Comparison of ENCODE assay signal across 8 mouse cellular contexts in the genomic region with DNA sequence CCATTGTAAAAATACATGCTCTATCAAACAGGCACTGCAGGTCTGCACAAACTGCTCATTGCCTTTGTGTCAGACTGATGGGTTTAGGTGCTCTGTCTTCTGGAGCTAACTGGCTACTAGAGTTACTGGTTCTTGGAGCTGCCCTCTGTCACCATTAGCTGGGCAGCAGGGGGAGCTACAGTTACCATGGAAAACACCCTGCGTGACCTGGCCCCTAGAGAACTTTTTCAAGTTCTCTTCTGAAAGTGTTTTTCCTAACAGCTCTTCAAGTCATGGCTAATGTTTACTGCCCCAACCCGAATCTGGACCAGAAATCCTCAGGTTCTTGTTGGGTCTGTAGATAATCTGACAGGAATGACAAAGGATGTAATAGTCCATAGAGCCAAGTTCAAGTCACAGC.
DNase-seq lines count a peak whose midpoint lies in the region; ATAC-seq and TF ChIP-seq lines count a peak whose summit lies in the region.

No protein-coding gene starts in this region.

- peak; percentile 50 for TF ChIP-seq CTCF in heart, postnatal 0 days (IDR thresholded peaks at IDR 0.05; ENCODE audit: low read depth)
- peak; percentile 68 for TF ChIP-seq CTCF in lung, postnatal 0 days (IDR thresholded peaks at IDR 0.05)

- DNase-seq in limb, embryonic 11.5 days (ENCODE audit: low spot score), result peak; percentile 56
- no peak for DNase-seq in limb, embryonic 10.5 days (ENCODE audit: low spot score)
- DNase-seq in adrenal gland, adult 18-20 months (ENCODE audit: low spot score in 2 of 2), result peak; percentile 42 to 52
- no peak for DNase-seq in heart, postnatal 0 days (ENCODE audit: low spot score)
- DNase-seq in lung, postnatal 0 days (ENCODE audit: low spot score), result peak; percentile 76
- DNase-seq in thymus, adult 18-20 months, result peak; percentile 28 to 36
- DNase-seq in cerebellum, adult 9-11 months, result no peak

- no peaks in the 10 kb centered on the region for H3K36me3 ChIP-seq in limb, embryonic 11.5 days (ENCODE audit: control insufficient read depth, insufficient read depth, low read length)
- no peaks in the 10 kb centered on the region for H3K36me3 ChIP-seq in limb, embryonic 10.5 days
- H3K36me3 ChIP-seq in heart, postnatal 0 days (replicated peaks; ENCODE audit: control insufficient read depth, insufficient read depth, low read length), result no peaks in the 10 kb centered on the region
- H3K36me3 ChIP-seq in lung, postnatal 0 days (ENCODE audit: insufficient read depth, low read length), result no peaks in the 10 kb centered on the region
- no peaks in the 10 kb centered on the region for H3K36me3 ChIP-seq in hindbrain, embryonic 12.5 days

- no peak overlapping the region for H3K4me3 ChIP-seq in limb, embryonic 11.5 days (ENCODE audit: low read depth, low read length)
- no peak overlapping the region for H3K4me3 ChIP-seq in limb, embryonic 10.5 days
- H3K4me3 ChIP-seq in heart, postnatal 0 days (ENCODE audit: low read depth, low read length), result no peak overlapping the region
- H3K4me3 ChIP-seq in lung, postnatal 0 days (ENCODE audit: low read depth, low read length), result no peak overlapping the region
- H3K4me3 ChIP-seq in hindbrain, embryonic 12.5 days, result no peak overlapping the region

- no peaks in the 10 kb centered on the region for H3K27me3 ChIP-seq in limb, embryonic 11.5 days (ENCODE audit: control insufficient read depth, insufficient read depth, low read length)
- no peaks in the 10 kb centered on the region for H3K27me3 ChIP-seq in limb, embryonic 10.5 days (ENCODE audit: low read depth, poor library complexity, severe bottlenecking)
- no peaks in the 10 kb centered on the region for H3K27me3 ChIP-seq in heart, postnatal 0 days (ENCODE audit: control insufficient read depth, insufficient read depth, low read length)
- H3K27me3 ChIP-seq in lung, postnatal 0 days (replicated peaks; ENCODE audit: insufficient read depth, low read length), result no peaks in the 10 kb centered on the region
- H3K27me3 ChIP-seq in hindbrain, embryonic 12.5 days, result no peaks in the 10 kb centered on the region

- 41% methylated on average over 2 of the region's 2 CpGs for WGBS in limb, embryonic 11.5 days
- WGBS in limb, embryonic 10.5 days, result 58% methylated on average over 2 of the region's 2 CpGs
- WGBS in heart, postnatal 0 days, result 33% methylated on average over 2 of the region's 2 CpGs
- 25% methylated on average over 2 of the region's 2 CpGs for WGBS in lung, postnatal 0 days
- 47% methylated on average over 2 of the region's 2 CpGs for WGBS in hindbrain, embryonic 12.5 days

- peaks cover 3% of the 10 kb centered on the region; the same call in 1 of the 2 replicates for H3K4me1 ChIP-seq in limb, embryonic 11.5 days (ENCODE audit: control insufficient read depth, insufficient read depth, low read length)
- peaks cover 36% of the 10 kb centered on the region for H3K4me1 ChIP-seq in limb, embryonic 10.5 days
- H3K4me1 ChIP-seq in heart, postnatal 0 days (ENCODE audit: control insufficient read depth, insufficient read depth), result 0 out of 2 replicates have a peak, but pooled peaks cover 3% of the 10 kb centered on the region
- H3K4me1 ChIP-seq in lung, postnatal 0 days (ENCODE audit: insufficient read depth, low read depth, low read length), result no peaks in the 10 kb centered on the region; the same call in 1 of the 2 replicates
- H3K4me1 ChIP-seq in hindbrain, embryonic 12.5 days, result no peaks in the 10 kb centered on the region

- no peak for ATAC-seq in limb, embryonic 11.5 days (ENCODE audit: insufficient number of reproducible peaks, low FRiP score, low TSS enrichment, low read depth)
- no peak for ATAC-seq in heart, postnatal 0 days (ENCODE audit: insufficient read depth, low read depth)
- ATAC-seq in lung, postnatal 0 days, result peak; percentile 48
- no peak for ATAC-seq in hindbrain, embryonic 12.5 days (ENCODE audit: low FRiP score)

- no peak overlapping the region for H3K4me2 ChIP-seq in limb, embryonic 11.5 days (ENCODE audit: low read depth, severe bottlenecking)
- no peak overlapping the region for H3K4me2 ChIP-seq in heart, postnatal 0 days (ENCODE audit: low read depth, low read length)
- no peak overlapping the region for H3K4me2 ChIP-seq in lung, postnatal 0 days (replicated peaks; ENCODE audit: low read depth, low read length)
- no peak overlapping the region for H3K4me2 ChIP-seq in hindbrain, embryonic 12.5 days (replicated peaks)

- H3K9ac ChIP-seq in limb, embryonic 11.5 days (ENCODE audit: low read length), result no peak overlapping the region
- no peak overlapping the region for H3K9ac ChIP-seq in heart, postnatal 0 days (replicated peaks; ENCODE audit: low read depth, low read length)
- H3K9ac ChIP-seq in lung, postnatal 0 days (replicated peaks; ENCODE audit: low read depth), result no peak overlapping the region
- H3K9ac ChIP-seq in hindbrain, embryonic 12.5 days, result no peak overlapping the region

- no peak for TF ChIP-seq EP300 in heart, postnatal 0 days (IDR thresholded peaks at IDR 0.05; ENCODE audit: low read depth)
- no peak for TF ChIP-seq EP300 in lung, postnatal 0 days (IDR thresholded peaks at IDR 0.05)

- no peaks in the 10 kb centered on the region for H3K9me3 ChIP-seq in limb, embryonic 11.5 days (ENCODE audit: control insufficient read depth, low read length)
- no peaks in the 10 kb centered on the region for H3K9me3 ChIP-seq in limb, embryonic 10.5 days (replicated peaks)
- H3K9me3 ChIP-seq in heart, postnatal 0 days (replicated peaks; ENCODE audit: control insufficient read depth, low read length), result no peaks in the 10 kb centered on the region
- H3K9me3 ChIP-seq in lung, postnatal 0 days (ENCODE audit: low read length), result no peaks in the 10 kb centered on the region
- no peaks in the 10 kb centered on the region for H3K9me3 ChIP-seq in hindbrain, embryonic 12.5 days (replicated peaks)

- no peak overlapping the region for H3K27ac ChIP-seq in limb, embryonic 11.5 days (replicated peaks; ENCODE audit: low read depth, low read length)
- no peak overlapping the region for H3K27ac ChIP-seq in limb, embryonic 10.5 days
- H3K27ac ChIP-seq in heart, postnatal 0 days (ENCODE audit: low read depth), result no peak overlapping the region
- H3K27ac ChIP-seq in lung, postnatal 0 days (ENCODE audit: low read length), result no peak overlapping the region
- no peak overlapping the region for H3K27ac ChIP-seq in hindbrain, embryonic 12.5 days

Comparison
In these comparisons a context has a peak if more than half of its experiments do, and no peak if none do; other contexts are left out.
1. DNase-seq: peak in limb, embryonic 11.5 days (single experiment), adrenal gland, adult 18-20 months (2 of 2), lung, postnatal 0 days (single experiment) and thymus, adult 18-20 months (2 of 2); none in limb, embryonic 10.5 days (single experiment), heart, postnatal 0 days (single experiment) and cerebellum, adult 9-11 months (single experiment).